Mouse (Mus musculus) neural tube, embryonic 11.5 days (tissue): ENCODE results near the gene Tmed1. TPM values are rescaled to one million over a fixed set of nuclear protein-coding genes. Genes with fewer than 3 reads are reported as not detected.
A peak's percentile ranks its signal among the peaks of the same experiment; 100 is the strongest.
"Not testable (repeated sequence)": the region's sequence is repeated elsewhere in the genome, so short reads cannot be mapped to it uniquely, and the experiment has no call there.

Experiments
- ATAC-seq: fragments of 200-750 bp; cut with Nextera tagmentation; 2 replicates; pipeline ENCODE4 v1.8.0; 2017; ENCODE audit warnings: moderate number of reproducible peaks, mild to moderate bottlenecking, moderate TSS enrichment, moderate library complexity; ENCODE audit not compliant: insufficient read depth, low FRiP score, low TSS enrichment
- DNase-seq: peaks from one replicate; pipeline ENCODE4 v3.0.0-alpha.2; 2015; ENCODE audit warnings: low spot score
- H3K27ac ChIP-seq: fragments of 300-500 bp; sonication (generic); 2 replicates; pipeline ENCODE4 v1.5.1; 2014; ENCODE audit warnings: low read depth, mild to moderate bottlenecking, low read length
- H3K27me3 ChIP-seq: fragments of 300-500 bp; sonication (generic); 2 replicates; pipeline ENCODE4 v1.6.1; 2014; ENCODE audit warnings: mild to moderate bottlenecking, low read length, mixed read lengths; ENCODE audit not compliant: control insufficient read depth, insufficient read depth
- H3K36me3 ChIP-seq: fragments of 300-500 bp; sonication (generic); 2 replicates; pipeline ENCODE4 v1.6.1; 2014; ENCODE audit warnings: mild to moderate bottlenecking, low read length, moderate library complexity, mixed read lengths; ENCODE audit not compliant: control insufficient read depth, insufficient read depth
- H3K4me1 ChIP-seq: fragments of 300-500 bp; sonication (generic); 2 replicates; pipeline ENCODE4 v1.6.1; 2014; ENCODE audit warnings: low read length, mixed read lengths; ENCODE audit not compliant: control insufficient read depth, insufficient read depth
- H3K4me2 ChIP-seq: fragments of 300-500 bp; sonication (generic); 2 replicates; pipeline ENCODE4 v1.6.1; 2014; ENCODE audit warnings: low read depth, mild to moderate bottlenecking, moderate library complexity
- H3K4me3 ChIP-seq: fragments of 300-500 bp; sonication (generic); 2 replicates; pipeline ENCODE4 v1.5.1; 2014; ENCODE audit warnings: low read depth, low read length
- H3K9ac ChIP-seq: fragments of 300-500 bp; sonication (generic); 2 replicates; pipeline ENCODE4 v1.6.1; 2014; ENCODE audit warnings: mild to moderate bottlenecking, low read length
- H3K9me3 ChIP-seq: fragments of 300-500 bp; sonication (generic); 2 replicates; pipeline ENCODE4 v1.6.1; 2016; ENCODE audit warnings: low read length; ENCODE audit not compliant: control insufficient read depth
- WGBS: fragments of 180-500 bp; shearing (Covaris S2); extraction: QIAGEN DNeasy Blood & Tissue Kit; methylation state at CpG from one replicate; pipeline ENCODE4 v1.1.7; 2014; 5-methylcytosine and 5-hydroxymethylcytosine counted together
- polyA plus RNA-seq: library from polyadenylated mRNA; unstranded; fragments of >200 nt; fragmentation: Nextera tagmentation; extraction: Ambion mirVana; gene quantifications from 2 replicates; pipeline ENCODE4 v1.2.1, GENCODE M21; 2014

Tmed1 gene
- polyA plus RNA-seq, 1 experiment from 2014 or later: 77.0 TPM

DNA sequence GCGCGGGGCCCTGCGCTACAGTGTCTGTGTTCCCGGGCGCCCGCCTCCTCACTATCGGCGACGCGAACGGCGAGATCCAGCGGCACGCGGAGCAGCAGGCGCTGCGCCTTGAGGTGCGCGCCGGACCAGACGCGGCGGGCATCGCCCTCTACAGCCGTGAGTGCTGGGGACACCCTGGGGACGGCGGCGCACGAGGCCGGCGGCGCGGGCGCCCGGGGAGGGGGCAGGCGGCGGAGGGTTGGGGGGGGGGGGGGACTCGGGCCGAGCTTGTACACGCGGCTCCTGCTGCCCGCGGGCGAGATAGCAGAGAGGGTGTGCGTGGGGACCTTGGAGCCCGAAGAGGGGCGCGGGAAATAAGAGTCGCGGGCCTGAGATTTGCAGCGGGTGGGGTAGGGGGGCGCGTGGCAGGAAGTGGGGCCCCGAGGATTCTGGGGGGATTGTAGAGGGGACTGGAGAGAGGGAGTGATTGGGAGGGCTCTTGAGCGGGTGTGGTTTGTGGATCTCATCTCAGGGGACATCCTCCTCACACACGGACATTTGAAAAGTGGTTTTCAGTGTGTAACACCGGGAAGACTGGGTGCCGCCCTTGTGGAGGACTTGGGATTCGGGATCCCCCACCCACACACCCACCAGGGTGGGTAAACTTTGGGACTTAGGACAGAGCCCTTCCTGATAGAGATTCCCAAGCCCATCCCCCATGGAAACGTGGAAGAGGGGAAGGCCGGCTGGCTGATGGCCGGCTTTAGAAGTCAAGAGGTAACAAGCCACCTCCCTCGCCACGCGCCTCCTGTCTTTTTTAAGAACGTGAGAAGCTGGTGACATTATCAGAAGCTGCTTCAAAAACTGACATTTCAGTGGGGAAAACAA is 37.3 kb upstream of the Tmed1 start:
- DNase-seq (peak; percentile 64), ATAC-seq (peak; percentile 41)
- H3K27me3 ChIP-seq: no peaks in the 10 kb centered on the region
- H3K36me3 ChIP-seq: peaks cover 4% of the 10 kb centered on the region; the same call in 1 of the 2 replicates
- peak overlapping the region; percentile 84 for H3K4me3 ChIP-seq
- under 1% methylated on average over 37 of the region's 66 CpGs for WGBS
- peaks cover 13% of the 10 kb centered on the region for H3K4me1 ChIP-seq
- peak overlapping the region; percentile 97 for H3K27ac ChIP-seq
- no peaks in the 10 kb centered on the region for H3K9me3 ChIP-seq
- H3K4me2 ChIP-seq: peak overlapping the region; percentile 46
- peak overlapping the region; percentile 96 for H3K9ac ChIP-seq

DNA sequence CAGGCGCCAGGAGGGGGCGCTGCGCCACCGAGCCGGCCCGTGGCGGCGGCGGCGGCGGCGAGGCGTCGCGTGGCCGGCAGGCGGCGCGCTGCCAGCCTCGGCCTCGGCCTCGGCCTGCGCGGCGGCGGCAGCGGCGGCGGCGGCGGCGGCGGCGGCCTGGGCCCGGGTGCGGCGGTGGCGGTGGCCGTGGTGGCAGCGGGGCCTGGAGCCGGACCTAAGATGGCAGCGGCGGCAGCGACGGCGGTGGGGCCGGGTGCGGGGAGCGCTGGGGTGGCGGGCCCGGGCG is 36.7 kb upstream of the Tmed1 start, which contains the start of gene Carm1:
Gene Carm1 (plus strand): TSS at position 106 of the 286 bp plus-strand sequence.
- no peak for DNase-seq
- Histone ChIP-seq H3K9ac (peak within 1 kb of the TSS; percentile 96), H3K27ac (peak within 1 kb of the TSS; percentile 97), H3K4me2 (peak within 1 kb of the TSS; percentile 81), H3K4me3 (peak within 1 kb of the TSS; percentile 84), H3K4me1 (peaks cover 13% of the 10 kb centered on the region), H3K27me3 (no peaks in the 10 kb centered on the region), H3K9me3 (no peaks in the 10 kb centered on the region), H3K36me3 (peaks cover 4% of the 10 kb centered on the region; the same call in 1 of the 2 replicates)
- WGBS: 0% methylated on average over 9 of the region's 52 CpGs
- ATAC-seq: peak; percentile 62

DNA sequence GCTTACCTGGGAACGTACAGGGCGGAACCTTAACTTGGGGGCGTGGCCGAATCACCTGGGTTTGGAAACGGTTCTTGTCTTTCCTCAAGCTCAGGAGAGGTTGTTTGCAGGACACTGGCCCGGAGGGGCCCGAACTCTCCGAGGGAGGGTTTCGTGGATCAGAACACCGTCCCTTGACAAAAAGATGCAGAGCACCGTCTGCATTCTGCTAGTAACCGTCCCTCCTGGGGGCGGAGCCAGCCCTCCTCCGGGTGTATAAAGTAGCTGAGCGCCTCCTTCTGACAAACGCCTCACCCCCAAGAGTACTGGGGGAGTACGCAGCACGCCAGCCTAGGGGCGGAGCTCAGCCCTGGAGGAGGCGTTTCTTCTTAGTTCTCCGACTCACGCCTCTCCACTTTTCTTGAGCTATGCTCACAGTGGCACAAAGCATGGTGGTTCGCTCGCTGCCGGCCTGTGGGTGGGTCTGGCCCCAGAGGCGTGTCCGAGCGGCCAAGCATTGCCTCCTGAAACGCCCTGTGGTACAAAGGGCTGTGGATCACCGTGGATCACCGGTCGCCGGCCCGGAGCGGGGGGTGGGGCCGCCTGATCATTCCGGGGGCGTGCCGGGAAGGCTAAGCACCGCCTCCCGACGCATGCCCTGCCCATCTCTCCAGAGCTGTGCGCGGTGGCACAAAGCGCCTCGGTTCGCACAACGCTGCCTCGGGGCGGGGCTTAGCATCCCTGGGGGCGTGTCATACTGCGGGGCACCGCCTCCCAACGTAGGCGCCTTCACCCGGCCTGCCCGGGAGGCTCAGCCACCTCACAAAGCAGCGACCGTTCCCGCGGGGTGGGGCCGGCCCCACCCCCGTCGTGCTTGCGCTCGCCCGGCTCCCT is 36.1 kb upstream of the Tmed1 start:
- peak overlapping the region; percentile 84 for H3K4me3 ChIP-seq
- H3K36me3 ChIP-seq: peaks cover 4% of the 10 kb centered on the region; the same call in 1 of the 2 replicates
- no peaks in the 10 kb centered on the region for H3K27me3 ChIP-seq
- ATAC-seq (peak; percentile 92), DNase-seq (peak; percentile 100)
- H3K9me3 ChIP-seq: no peaks in the 10 kb centered on the region
- H3K9ac ChIP-seq: peak overlapping the region; percentile 65
- under 1% methylated on average over 58 of the region's 67 CpGs for WGBS
- peaks cover 13% of the 10 kb centered on the region for H3K4me1 ChIP-seq
- peak overlapping the region; percentile 81 for H3K4me2 ChIP-seq
- H3K27ac ChIP-seq: peak overlapping the region; percentile 97

DNA sequence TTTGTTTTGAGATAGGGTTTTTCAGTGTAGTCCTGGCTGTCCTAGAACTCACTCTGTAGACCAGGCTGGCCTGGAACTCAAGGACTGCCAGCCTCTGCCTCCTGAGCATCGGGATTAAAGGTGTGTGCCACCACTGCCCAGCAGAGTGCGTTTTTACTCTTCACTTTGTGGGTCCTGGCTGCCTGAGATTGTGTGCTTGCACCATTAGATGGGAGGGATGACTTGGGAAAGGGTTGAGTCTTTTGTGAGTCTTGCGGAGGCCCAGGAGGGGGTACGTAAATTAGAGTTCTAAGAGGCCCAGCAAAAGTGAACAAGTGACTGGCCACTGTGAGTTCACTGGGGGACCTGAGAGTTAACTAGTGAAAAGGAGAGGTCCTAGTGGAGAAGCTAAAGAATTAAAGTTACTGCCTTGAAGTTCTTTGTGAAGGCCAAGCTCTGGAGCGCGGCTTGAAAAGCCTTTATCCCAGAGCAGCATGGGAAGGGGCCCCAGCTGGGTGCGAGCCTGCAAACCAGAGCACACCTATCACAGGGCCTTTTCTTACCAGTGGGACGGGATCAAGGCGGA is 35.4 kb upstream of the Tmed1 start:
- Histone ChIP-seq H3K27me3 (no peaks in the 10 kb centered on the region), H3K4me1 (peaks cover 13% of the 10 kb centered on the region), H3K4me3 (peak overlapping the region; percentile 84), H3K4me2 (peak overlapping the region; percentile 81), H3K27ac (peak overlapping the region; percentile 97), H3K36me3 (no peaks in the 10 kb centered on the region), H3K9ac (peak overlapping the region; percentile 65), H3K9me3 (no peaks in the 10 kb centered on the region)
- 4% methylated on average over 9 of the region's 9 CpGs for WGBS
- ATAC-seq (peak; percentile 46), DNase-seq (no peak)

DNA sequence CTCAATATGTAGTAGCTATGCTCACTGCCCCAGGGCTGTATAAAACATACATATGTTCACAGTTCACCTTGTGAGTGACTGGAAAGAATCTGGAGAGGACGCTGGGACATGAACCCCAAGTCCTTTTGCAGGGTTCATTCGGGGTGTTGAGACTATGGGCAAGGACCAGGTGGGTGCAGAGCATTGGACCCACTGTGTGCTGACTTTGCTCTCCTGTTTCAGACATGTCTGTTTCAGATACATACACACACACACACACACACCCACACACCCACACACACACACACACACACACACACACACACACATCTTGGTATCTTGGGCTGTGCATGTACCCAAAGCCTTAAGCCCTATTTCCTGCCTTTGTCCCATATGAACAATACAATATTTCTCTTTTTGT is 31.9 kb upstream of the Tmed1 start:
- H3K9ac ChIP-seq, H3K27ac ChIP-seq, H3K4me1 ChIP-seq, H3K4me2 ChIP-seq, ATAC-seq, H3K27me3 ChIP-seq, H3K36me3 ChIP-seq, H3K9me3 ChIP-seq, H3K4me3 ChIP-seq, DNase-seq: not testable (repeated sequence)
- WGBS: 87% methylated on average over 2 of the region's 2 CpGs

DNA sequence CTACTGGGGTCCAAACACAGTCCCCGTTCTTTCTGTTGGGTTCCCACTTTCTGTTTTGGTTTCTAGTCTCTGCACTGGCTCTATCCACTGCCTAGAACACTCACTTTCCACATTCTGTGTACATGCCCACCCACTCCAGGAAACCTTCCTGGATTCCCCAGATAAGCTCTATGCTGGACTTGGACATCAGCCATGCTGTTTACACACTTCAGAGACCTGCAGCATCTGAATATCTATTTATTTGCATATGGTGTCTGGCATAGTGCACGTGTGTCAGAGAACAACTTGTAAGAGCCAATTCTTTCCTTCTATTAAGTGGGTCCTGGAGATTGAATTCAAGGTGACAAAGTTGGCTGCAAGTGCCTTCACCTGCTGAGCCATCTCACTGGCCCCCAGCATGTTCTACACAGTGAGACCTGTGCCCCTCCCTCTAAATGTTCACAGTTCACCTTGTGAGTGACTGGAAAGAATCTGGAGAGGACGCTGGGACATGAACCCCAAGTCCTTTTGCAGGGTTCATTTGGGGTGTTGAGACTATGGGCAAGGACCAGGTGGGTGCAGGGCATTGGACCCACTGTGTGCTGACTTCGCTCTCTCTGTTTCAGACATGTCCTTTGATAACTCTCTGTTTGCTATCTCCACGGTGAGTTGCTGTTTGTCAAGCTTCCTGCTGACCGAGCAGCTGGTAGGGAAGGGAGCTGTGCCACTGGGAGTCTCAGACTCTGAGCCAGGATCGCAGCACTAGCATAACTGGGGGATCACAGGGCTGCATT is 30.1 kb upstream of the Tmed1 start:
- DNase-seq (no peak), ATAC-seq (no peak)
- H3K9ac ChIP-seq: no peak overlapping the region
- H3K36me3 ChIP-seq: no peaks in the 10 kb centered on the region; the same call in 1 of the 2 replicates
- no peak overlapping the region for H3K27ac ChIP-seq
- H3K4me2 ChIP-seq: no peak overlapping the region
- H3K9me3 ChIP-seq: no peaks in the 10 kb centered on the region
- 82% methylated on average over 7 of the region's 7 CpGs for WGBS
- no peak overlapping the region for H3K4me3 ChIP-seq
- peaks cover 4% of the 10 kb centered on the region; the same call in 1 of the 2 replicates for H3K4me1 ChIP-seq
- H3K27me3 ChIP-seq: no peaks in the 10 kb centered on the region

DNA sequence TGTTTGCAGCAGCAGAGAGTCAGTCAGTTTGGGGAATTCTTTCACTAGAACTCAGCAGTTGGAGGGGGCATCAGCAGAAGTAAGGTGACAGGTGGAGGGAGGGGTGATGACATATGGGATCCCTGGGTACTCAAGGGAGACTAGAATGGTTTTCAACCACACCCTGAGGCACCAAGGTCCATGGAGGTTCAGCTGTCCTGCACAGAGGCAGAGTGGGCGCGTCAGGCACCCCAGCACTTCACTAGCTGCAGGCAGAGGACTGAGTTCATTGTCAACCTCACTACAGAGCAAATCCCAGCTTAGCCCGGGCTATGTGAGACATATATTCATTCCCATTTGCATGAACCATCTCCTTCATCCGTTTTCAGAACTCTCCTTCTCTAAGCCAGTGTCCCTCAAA is 27.0 kb upstream of the Tmed1 start:
- no peak overlapping the region for H3K27ac ChIP-seq
- DNase-seq (no peak), ATAC-seq (no peak)
- WGBS: 85% methylated on average over 4 of the region's 4 CpGs
- H3K9ac ChIP-seq: no peak overlapping the region
- H3K36me3 ChIP-seq: no peaks in the 10 kb centered on the region; the same call in 1 of the 2 replicates
- no peaks in the 10 kb centered on the region for H3K27me3 ChIP-seq
- no peaks in the 10 kb centered on the region for H3K4me1 ChIP-seq
- no peak overlapping the region for H3K4me3 ChIP-seq
- no peak overlapping the region for H3K4me2 ChIP-seq
- no peaks in the 10 kb centered on the region for H3K9me3 ChIP-seq

DNA sequence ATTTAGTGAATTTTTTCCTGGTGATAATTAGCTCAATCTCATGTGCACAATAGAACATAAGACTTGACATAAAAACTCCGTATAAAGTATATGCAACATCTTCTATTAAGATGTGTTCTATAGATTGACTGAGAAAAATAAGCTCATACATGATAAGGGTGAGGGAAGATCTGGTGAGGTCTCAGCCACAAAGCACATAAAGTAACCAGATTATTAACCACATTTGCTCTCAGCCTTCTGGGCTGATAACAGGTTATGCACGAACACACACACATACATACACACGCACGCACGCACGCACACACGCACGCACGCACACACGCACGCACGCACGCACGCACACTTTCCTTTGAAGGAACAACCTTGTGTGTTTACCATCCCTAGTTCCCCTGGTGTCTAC is 26.4 kb upstream of the Tmed1 start:
- Histone ChIP-seq H3K36me3 (no peaks in the 10 kb centered on the region; the same call in 1 of the 2 replicates), H3K4me3 (no peak overlapping the region), H3K4me1 (no peaks in the 10 kb centered on the region), H3K9ac (no peak overlapping the region), H3K27ac (no peak overlapping the region), H3K27me3 (no peaks in the 10 kb centered on the region), H3K9me3 (no peaks in the 10 kb centered on the region), H3K4me2 (no peak overlapping the region)
- no peak for ATAC-seq
- WGBS: 92% methylated on average over 14 of the region's 14 CpGs
- no peak for DNase-seq
